Mouse (Mus musculus): Measurements from ENCODE around the gene Serpinb2. TPM values are rescaled to one million over a fixed set of nuclear protein-coding genes. Genes with fewer than 3 reads are reported as not detected.

Gene Serpinb2
- polyA plus RNA-seq, 1 experiment from 2014 or later = not detected

- no peak overlapping the region for H3K9ac ChIP-seq (ENCODE audit: low read length)
- H3K9me3 ChIP-seq (ENCODE audit: control insufficient read depth, low read length) = no peaks in the 10 kb centered on the region
- no peak overlapping the region for H3K4me3 ChIP-seq (ENCODE audit: low read depth, low read length)
- H3K27ac ChIP-seq (ENCODE audit: low read depth) = no peak overlapping the region
- no peak overlapping the region for H3K4me2 ChIP-seq (ENCODE audit: low read length)
- ATAC-seq (replicated peaks; ENCODE audit: low FRiP score, low TSS enrichment, low read depth) (no peak), DNase-seq (ENCODE audit: low spot score) (no peak)
- no peaks in the 10 kb centered on the region for H3K36me3 ChIP-seq (ENCODE audit: control insufficient read depth, insufficient read depth, low read length)
- H3K27me3 ChIP-seq (replicated peaks; ENCODE audit: control insufficient read depth, insufficient read depth, low read length) = no peaks in the 10 kb centered on the region
- no peaks in the 10 kb centered on the region for H3K4me1 ChIP-seq (replicated peaks; ENCODE audit: control insufficient read depth, insufficient read depth, low read length)
- WGBS = 76% methylated on average over 2 of the region's 2 CpGs
Measured at GRCm38 (mm10) chr1:107512194-107513138, 1.2 kb downstream of the Serpinb2 start.

DNA sequence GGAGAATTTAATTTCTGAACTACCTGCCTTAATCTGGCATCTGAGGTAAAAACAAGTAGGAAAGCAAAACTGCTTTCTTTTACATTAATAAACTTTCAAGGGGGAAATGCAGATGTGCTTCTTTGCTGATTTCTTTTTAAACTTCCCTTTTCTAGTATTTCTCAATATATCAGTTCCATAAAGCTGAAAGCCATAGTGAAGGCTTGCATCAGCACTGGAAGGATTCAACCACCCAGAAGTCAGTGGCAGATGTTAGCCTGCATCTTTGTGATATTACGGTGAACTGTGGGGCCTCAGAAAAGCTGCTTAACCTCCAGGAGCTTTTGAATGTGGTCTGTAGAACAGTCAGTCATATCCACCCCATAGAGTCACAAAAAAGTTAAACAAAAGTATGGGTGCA is 2.3 kb downstream of the Serpinb2 start:
- no peak overlapping the region for H3K4me3 ChIP-seq (ENCODE audit: low read depth, low read length)
- no peak overlapping the region for H3K9ac ChIP-seq (ENCODE audit: low read length)
- no peaks in the 10 kb centered on the region for H3K9me3 ChIP-seq (ENCODE audit: control insufficient read depth, low read length)
- DNase-seq (ENCODE audit: low spot score) = no peak
- no peaks in the 10 kb centered on the region for H3K27me3 ChIP-seq (replicated peaks; ENCODE audit: control insufficient read depth, insufficient read depth, low read length)
- no peak overlapping the region for H3K4me2 ChIP-seq (ENCODE audit: low read length)
- no peaks in the 10 kb centered on the region for H3K36me3 ChIP-seq (ENCODE audit: control insufficient read depth, insufficient read depth, low read length)
- no peak for ATAC-seq (replicated peaks; ENCODE audit: low FRiP score, low TSS enrichment, low read depth)
- WGBS = 81% methylated on average over 1 of the region's 1 CpGs
- no peak overlapping the region for H3K27ac ChIP-seq (ENCODE audit: low read depth)
- H3K4me1 ChIP-seq (replicated peaks; ENCODE audit: control insufficient read depth, insufficient read depth, low read length) = no peaks in the 10 kb centered on the region

DNA sequence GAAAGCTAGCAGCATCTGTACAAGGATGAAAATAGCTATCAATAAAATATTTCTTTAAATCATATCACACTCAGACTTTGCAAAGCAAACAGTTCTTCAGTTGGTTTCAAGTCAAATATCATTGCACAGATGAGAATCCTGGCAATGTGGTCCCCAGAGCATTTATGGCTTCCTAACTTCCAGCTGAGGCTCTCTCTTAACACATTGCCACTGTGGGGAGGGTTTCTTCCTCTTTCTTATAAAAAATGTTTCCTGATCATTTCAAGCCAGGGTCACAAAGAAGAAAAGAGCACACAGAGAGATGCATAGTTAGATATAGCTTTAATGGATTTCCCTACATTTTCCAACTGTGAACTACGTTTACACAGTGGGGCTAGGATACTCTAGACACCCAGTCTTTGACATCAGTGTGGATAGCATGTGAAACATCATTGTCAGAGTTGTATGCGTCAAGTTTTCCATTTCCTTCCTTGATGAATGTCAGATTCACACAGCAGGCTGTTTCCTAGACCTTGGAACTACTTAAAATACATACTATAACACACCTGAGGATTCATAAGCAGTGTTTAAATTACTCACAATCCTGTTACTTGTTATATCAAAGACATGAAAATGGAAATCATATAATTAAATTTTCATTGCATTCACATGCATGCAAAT is 4.7 kb downstream of the Serpinb2 start:
- DNase-seq (ENCODE audit: low spot score) = no peak
- no peaks in the 10 kb centered on the region for H3K4me1 ChIP-seq (replicated peaks; ENCODE audit: control insufficient read depth, insufficient read depth, low read length)
- no peak overlapping the region for H3K9ac ChIP-seq (ENCODE audit: low read length)
- no peaks in the 10 kb centered on the region for H3K36me3 ChIP-seq (ENCODE audit: control insufficient read depth, insufficient read depth, low read length)
- 66% methylated on average over 2 of the region's 2 CpGs for WGBS
- no peaks in the 10 kb centered on the region for H3K27me3 ChIP-seq (replicated peaks; ENCODE audit: control insufficient read depth, insufficient read depth, low read length)
- no peak overlapping the region for H3K4me2 ChIP-seq (ENCODE audit: low read length)
- no peaks in the 10 kb centered on the region for H3K9me3 ChIP-seq (ENCODE audit: control insufficient read depth, low read length)
- no peak for ATAC-seq (replicated peaks; ENCODE audit: low FRiP score, low TSS enrichment, low read depth)
- H3K27ac ChIP-seq (ENCODE audit: low read depth) = no peak overlapping the region
- no peak overlapping the region for H3K4me3 ChIP-seq (ENCODE audit: low read depth, low read length)

GRCm38 (mm10) chr1:107525592-107525991 is 14.4 kb downstream of the Serpinb2 start:
- DNase-seq (ENCODE audit: low spot score) = no peak
- Histone ChIP-seq H3K27me3 (replicated peaks; ENCODE audit: control insufficient read depth, insufficient read depth, low read length) (no peaks in the 10 kb centered on the region), H3K36me3 (ENCODE audit: control insufficient read depth, insufficient read depth, low read length) (no peaks in the 10 kb centered on the region), H3K4me1 (replicated peaks; ENCODE audit: control insufficient read depth, insufficient read depth, low read length) (no peaks in the 10 kb centered on the region), H3K27ac (ENCODE audit: low read depth) (no peak overlapping the region), H3K9ac (ENCODE audit: low read length) (no peak overlapping the region), H3K9me3 (ENCODE audit: control insufficient read depth, low read length) (no peaks in the 10 kb centered on the region), H3K4me2 (ENCODE audit: low read length) (no peak overlapping the region), H3K4me3 (ENCODE audit: low read depth, low read length) (no peak overlapping the region)
- no peak for ATAC-seq (replicated peaks; ENCODE audit: low FRiP score, low TSS enrichment, low read depth)
- 76% methylated on average over 4 of the region's 4 CpGs for WGBS

DNA sequence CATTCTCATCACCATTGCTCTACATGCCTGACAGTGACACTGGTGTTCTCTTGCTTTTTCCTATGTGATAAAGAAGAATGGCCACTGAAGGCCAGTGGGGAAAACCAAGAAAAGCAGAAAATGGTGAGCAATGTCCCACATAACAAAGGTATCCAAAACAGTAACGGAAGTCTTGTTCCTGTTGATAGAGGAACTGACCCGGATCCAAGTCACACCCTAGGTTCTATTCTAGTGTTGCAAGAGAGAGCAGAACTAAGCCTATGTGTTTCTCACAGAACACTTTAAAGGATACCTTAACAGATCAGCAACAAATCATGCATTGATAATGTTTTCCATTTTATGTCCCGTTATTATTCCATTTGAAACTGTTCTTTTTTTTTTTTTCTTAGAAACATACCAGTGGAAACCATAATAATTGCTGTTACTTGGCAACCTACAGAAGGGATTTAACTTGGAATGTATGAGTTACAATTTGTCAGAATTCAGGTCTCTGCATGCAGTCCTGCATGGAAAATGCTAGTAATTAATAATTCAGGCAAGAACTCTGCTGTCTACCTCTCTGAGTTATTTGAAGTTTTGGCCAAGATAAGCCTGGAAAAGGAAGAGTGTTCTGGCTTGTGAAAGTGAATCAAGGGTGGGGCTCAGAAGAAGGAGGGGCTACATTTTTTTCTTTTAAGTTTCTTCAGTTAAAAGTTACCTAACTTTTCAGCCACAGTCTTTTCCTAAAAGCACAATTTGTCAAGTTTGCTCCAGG is 17.3 kb downstream of the Serpinb2 start:
- ATAC-seq (replicated peaks; ENCODE audit: low FRiP score, low TSS enrichment, low read depth) = no peak
- WGBS = 83% methylated on average over 3 of the region's 3 CpGs

GRCm38 (mm10) chr1:107529365-107530052 is 18.3 kb downstream of the Serpinb2 start:
- no peak for DNase-seq (ENCODE audit: low spot score)
- H3K4me2 ChIP-seq (ENCODE audit: low read length) = no peak overlapping the region
- H3K4me3 ChIP-seq (ENCODE audit: low read depth, low read length) = no peak overlapping the region
- H3K9me3 ChIP-seq (ENCODE audit: control insufficient read depth, low read length) = no peaks in the 10 kb centered on the region
- no peaks in the 10 kb centered on the region for H3K27me3 ChIP-seq (replicated peaks; ENCODE audit: control insufficient read depth, insufficient read depth, low read length)
- no peaks in the 10 kb centered on the region for H3K4me1 ChIP-seq (replicated peaks; ENCODE audit: control insufficient read depth, insufficient read depth, low read length)
- no peaks in the 10 kb centered on the region for H3K36me3 ChIP-seq (ENCODE audit: control insufficient read depth, insufficient read depth, low read length)
- 67% methylated on average over 5 of the region's 5 CpGs for WGBS
- H3K27ac ChIP-seq (ENCODE audit: low read depth) = no peak overlapping the region
- no peak overlapping the region for H3K9ac ChIP-seq (ENCODE audit: low read length)
- ATAC-seq (replicated peaks; ENCODE audit: low FRiP score, low TSS enrichment, low read depth) = no peak

More for the DNA sequence above, 17.3 kb downstream of the Serpinb2 start:
- Histone ChIP-seq H3K4me2 (ENCODE audit: low read length) (no peak overlapping the region), H3K27ac (ENCODE audit: low read depth) (no peak overlapping the region), H3K4me3 (ENCODE audit: low read depth, low read length) (no peak overlapping the region), H3K27me3 (replicated peaks; ENCODE audit: control insufficient read depth, insufficient read depth, low read length) (no peaks in the 10 kb centered on the region), H3K4me1 (replicated peaks; ENCODE audit: control insufficient read depth, insufficient read depth, low read length) (no peaks in the 10 kb centered on the region), H3K9me3 (ENCODE audit: control insufficient read depth, low read length) (no peaks in the 10 kb centered on the region), H3K9ac (ENCODE audit: low read length) (no peak overlapping the region), H3K36me3 (ENCODE audit: control insufficient read depth, insufficient read depth, low read length) (no peaks in the 10 kb centered on the region)
- no peak for DNase-seq (ENCODE audit: low spot score)

DNA sequence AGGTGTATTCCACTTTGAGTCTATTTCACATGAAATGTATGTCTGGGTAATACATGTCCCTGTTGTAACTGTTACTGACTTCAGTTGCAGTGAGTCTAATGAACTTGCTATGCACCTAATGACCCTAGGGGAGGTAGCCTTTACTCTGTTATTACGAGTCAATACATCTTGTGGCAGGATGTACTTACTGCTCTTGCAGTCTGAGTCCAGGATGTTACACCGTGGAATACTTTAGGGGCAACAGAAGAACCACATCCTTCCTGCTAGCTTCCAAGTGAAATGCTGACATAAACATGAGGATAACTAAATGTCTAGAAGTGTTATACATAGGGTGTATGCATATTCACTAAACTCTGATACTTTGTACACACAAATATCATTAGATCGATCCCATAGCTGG is 22.5 kb downstream of the Serpinb2 start:
- ATAC-seq (replicated peaks; ENCODE audit: low FRiP score, low TSS enrichment, low read depth) (no peak), DNase-seq (ENCODE audit: low spot score) (no peak)
- Histone ChIP-seq H3K9ac (ENCODE audit: low read length) (no peak overlapping the region), H3K4me2 (ENCODE audit: low read length) (no peak overlapping the region), H3K4me3 (ENCODE audit: low read depth, low read length) (no peak overlapping the region), H3K27me3 (replicated peaks; ENCODE audit: control insufficient read depth, insufficient read depth, low read length) (no peaks in the 10 kb centered on the region), H3K4me1 (replicated peaks; ENCODE audit: control insufficient read depth, insufficient read depth, low read length) (no peaks in the 10 kb centered on the region), H3K36me3 (ENCODE audit: control insufficient read depth, insufficient read depth, low read length) (no peaks in the 10 kb centered on the region), H3K27ac (ENCODE audit: low read depth) (no peak overlapping the region), H3K9me3 (ENCODE audit: control insufficient read depth, low read length) (no peaks in the 10 kb centered on the region)
- 77% methylated on average over 3 of the region's 3 CpGs for WGBS

DNA sequence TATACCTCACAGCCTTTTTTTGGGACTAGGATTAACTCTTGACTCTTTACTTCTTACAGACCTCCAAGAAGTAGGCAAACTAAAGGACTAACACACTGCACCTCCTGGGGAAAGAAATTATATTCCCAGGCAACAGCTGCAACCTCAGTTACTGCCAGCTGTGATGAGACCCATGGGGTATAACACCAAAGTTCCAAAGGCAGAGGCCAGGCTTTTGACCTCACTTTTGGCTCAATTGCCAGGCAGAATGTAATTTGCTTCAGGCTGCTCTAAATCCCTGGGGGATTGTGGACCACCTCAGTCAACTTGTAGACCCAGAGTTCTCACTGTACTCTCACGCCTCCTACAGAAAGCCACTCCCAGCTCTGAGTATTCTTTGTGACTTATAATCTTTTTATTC is 26.2 kb downstream of the Serpinb2 start:
- Histone ChIP-seq H3K27me3 (replicated peaks; ENCODE audit: control insufficient read depth, insufficient read depth, low read length) (no peaks in the 10 kb centered on the region), H3K27ac (ENCODE audit: low read depth) (no peak overlapping the region), H3K4me1 (replicated peaks; ENCODE audit: control insufficient read depth, insufficient read depth, low read length) (no peaks in the 10 kb centered on the region), H3K36me3 (ENCODE audit: control insufficient read depth, insufficient read depth, low read length) (no peaks in the 10 kb centered on the region), H3K9me3 (ENCODE audit: control insufficient read depth, low read length) (no peaks in the 10 kb centered on the region), H3K9ac (ENCODE audit: low read length) (no peak overlapping the region), H3K4me3 (ENCODE audit: low read depth, low read length) (no peak overlapping the region), H3K4me2 (ENCODE audit: low read length) (no peak overlapping the region)
- ATAC-seq (replicated peaks; ENCODE audit: low FRiP score, low TSS enrichment, low read depth) = no peak
- DNase-seq (ENCODE audit: low spot score) = no peak
- 84% methylated on average over 1 of the region's 1 CpGs for WGBS

All from intestine, embryonic 14.5 days (tissue).